Mouse (Mus musculus) ES-E14 (cell line): ENCODE data around the gene Ppp1ca. TPM values are rescaled to one million over a fixed set of nuclear protein-coding genes. Genes with fewer than 3 reads are reported as not detected.

Source experiments
- DNase-seq: peaks from one replicate; pipeline ENCODE4 v3.0.0-alpha.2; 2013; ENCODE audit warnings: low read depth, low spot score
- H3K27ac ChIP-seq: 2 replicates; pipeline ENCODE4 v1.5.1; 2012; ENCODE audit warnings: low read depth, mild to moderate bottlenecking, low read length, moderate library complexity, mixed read lengths; ENCODE audit not compliant: poor library complexity, insufficient read depth, severe bottlenecking
- H3K36me3 ChIP-seq: 2 replicates; pipeline ENCODE4 v1.6.1; 2012; ENCODE audit warnings: mild to moderate bottlenecking, low read length, moderate library complexity, mixed read lengths; ENCODE audit not compliant: control insufficient read depth, poor library complexity, insufficient read depth, severe bottlenecking
- H3K4me1 ChIP-seq, 2 experiments: fragments of 150-350 bp in 1 of 2; sonication (generic) in 1 of 2; 2 replicates each; pipeline ENCODE4 v1.6.1; 2012; ENCODE audit warnings: low read length in 2 of 2, mild to moderate bottlenecking in 1 of 2, mixed read lengths in 1 of 2; ENCODE audit not compliant: control insufficient read depth in 2 of 2, insufficient read depth in 2 of 2, poor library complexity in 1 of 2
- H3K4me3 ChIP-seq, 2 experiments: fragments of 150-350 bp in 1 of 2; sonication (generic) in 1 of 2; 2 replicates each; pipeline ENCODE4 v1.5.1; 2012; ENCODE audit warnings: low read length in 2 of 2, low read depth in 1 of 2, mild to moderate bottlenecking in 1 of 2, mixed read lengths in 1 of 2; ENCODE audit not compliant: insufficient read depth in 1 of 2, poor library complexity in 1 of 2, severe bottlenecking in 1 of 2
- H3K9ac ChIP-seq: 2 replicates; pipeline ENCODE4 v1.6.1; 2012; ENCODE audit warnings: low read depth, mild to moderate bottlenecking, low read length, mixed read lengths; ENCODE audit not compliant: poor library complexity, insufficient read depth, severe bottlenecking
- H3K9me3 ChIP-seq: fragments of 150-350 bp; sonication (generic); 2 replicates; pipeline ENCODE4 v1.6.1; 2012; ENCODE audit warnings: low read depth, mild to moderate bottlenecking, low read length; ENCODE audit not compliant: control insufficient read depth, insufficient read depth
- CHD2 ChIP-seq: IDR thresholded peaks from 2 replicates; pipeline ENCODE4 v1.6.1; 2014; ENCODE audit warnings: mild to moderate bottlenecking, low read depth, low read length, inconsistent platforms
- HCFC1 ChIP-seq: IDR thresholded peaks from 2 replicates; pipeline ENCODE4 v1.6.1; 2012; ENCODE audit warnings: low read length, inconsistent platforms, borderline replicate concordance; ENCODE audit not compliant: insufficient read depth
- MAFK ChIP-seq: IDR thresholded peaks from 2 replicates; pipeline ENCODE4 v1.6.1; 2014; ENCODE audit warnings: mild to moderate bottlenecking, low read depth, low read length, inconsistent platforms; ENCODE audit not compliant: insufficient read depth
- ZC3H11A ChIP-seq: IDR thresholded peaks from 2 replicates; pipeline ENCODE4 v1.6.1; 2012; ENCODE audit warnings: low read depth, mild to moderate bottlenecking, inconsistent platforms, low read length, borderline replicate concordance
- ZNF384 ChIP-seq: IDR thresholded peaks from 2 replicates; pipeline ENCODE4 v1.6.1; 2012; ENCODE audit warnings: low read depth, low read length, inconsistent platforms
- in situ Hi-C, 2 experiments: fragments of 600-800 bp; cut with MboI; formaldehyde crosslinking; loops; one replicate each; pipeline ENCODE4 v1.15.1; 2025; ENCODE audit warnings: low sequenced_read_pairs in 2 of 2, inconsistent platforms in 1 of 2; ENCODE audit not compliant: unreplicated experiment in 2 of 2
- total RNA-seq: library from RNA; depleted of rRNA; stranded (reverse); fragments of 300-350 nt; gene quantifications from 2 replicates; pipeline ENCODE4 v1.2.3, GENCODE M21; 2012

Ppp1ca gene
- total RNA-seq, 1 experiment: 426 TPM

DNA sequence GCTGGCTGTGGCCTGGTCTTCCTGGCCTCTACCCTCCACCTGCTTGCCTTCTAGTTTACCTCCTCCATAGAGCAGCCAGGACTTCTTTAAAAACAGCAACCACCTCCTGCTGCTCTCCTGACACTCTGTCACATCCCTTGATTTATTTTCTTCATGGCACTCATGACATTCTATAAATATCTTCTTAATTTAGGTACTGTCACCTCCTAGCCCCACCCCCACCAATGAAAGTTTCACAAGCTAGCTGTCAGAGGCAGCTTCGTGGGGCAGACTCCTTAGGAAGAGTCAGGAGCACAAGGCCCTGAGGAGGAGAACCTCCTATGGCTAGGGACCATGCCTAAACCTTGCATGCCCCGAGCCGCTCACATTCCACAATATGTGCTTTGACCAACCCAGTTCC lies 4.6 kb upstream of the Ppp1ca start:
- no peaks in the 10 kb centered on the region for H3K36me3 ChIP-seq
- no peaks in the 10 kb centered on the region for H3K9me3 ChIP-seq
- no peak overlapping the region for H3K4me3 ChIP-seq
- DNase-seq: no peak
- H3K27ac ChIP-seq: no peak overlapping the region
- no peak overlapping the region for H3K9ac ChIP-seq
- peaks cover 4 to 19% of the 10 kb centered on the region in 2 experiments; a peak in 3 of 4 replicates for H3K4me1 ChIP-seq
- in situ Hi-C loops: no loop called here
- TF ChIP-seq ZNF384 (no peak), CHD2 (no peak), ZC3H11A (no peak), HCFC1 (no peak), MAFK (no peak)

GRCm38 (mm10) chr19:4189051-4189620 lies 2.7 kb upstream of the Ppp1ca start:
- Histone ChIP-seq H3K9me3 (no peaks in the 10 kb centered on the region), H3K4me1 (peaks cover 6 to 25% of the 10 kb centered on the region in 2 experiments; a peak in 3 of 4 replicates), H3K36me3 (peaks cover 10% of the 10 kb centered on the region), H3K4me3 (no peak overlapping the region), H3K9ac (no peak overlapping the region), H3K27ac (no peak overlapping the region)
- in situ Hi-C loops: no loop called here
- DNase-seq: no peak
- TF ChIP-seq ZC3H11A (no peak), ZNF384 (no peak), MAFK (no peak), HCFC1 (no peak), CHD2 (no peak)

- peak within 1 kb of the TSS; percentile 97 for H3K9ac ChIP-seq
- H3K4me3 ChIP-seq: peak within 1 kb of the TSS; percentile 93 to 97
- H3K36me3 ChIP-seq: peaks cover 28% of the 10 kb centered on the region
- peaks cover 2 to 17% of the 10 kb centered on the region in 2 experiments; a peak in 3 of 4 replicates for H3K4me1 ChIP-seq
- H3K9me3 ChIP-seq: no peaks in the 10 kb centered on the region
- no peak for DNase-seq
- in situ Hi-C loops: no loop called here
- TF ChIP-seq ZNF384: no peak
- TF ChIP-seq CHD2: no peak
- no peak for TF ChIP-seq MAFK
- no peak for TF ChIP-seq HCFC1
- no peak for TF ChIP-seq ZC3H11A
- H3K27ac ChIP-seq: peak within 1 kb of the TSS; percentile 83
These were observed 982 bp upstream of the Ppp1ca start, which contains the start of gene Tbc1d10c for GRCm38 (mm10) chr19:4190831-4191334. Tbc1d10c (minus strand) TSS chr19:4191284.

DNA sequence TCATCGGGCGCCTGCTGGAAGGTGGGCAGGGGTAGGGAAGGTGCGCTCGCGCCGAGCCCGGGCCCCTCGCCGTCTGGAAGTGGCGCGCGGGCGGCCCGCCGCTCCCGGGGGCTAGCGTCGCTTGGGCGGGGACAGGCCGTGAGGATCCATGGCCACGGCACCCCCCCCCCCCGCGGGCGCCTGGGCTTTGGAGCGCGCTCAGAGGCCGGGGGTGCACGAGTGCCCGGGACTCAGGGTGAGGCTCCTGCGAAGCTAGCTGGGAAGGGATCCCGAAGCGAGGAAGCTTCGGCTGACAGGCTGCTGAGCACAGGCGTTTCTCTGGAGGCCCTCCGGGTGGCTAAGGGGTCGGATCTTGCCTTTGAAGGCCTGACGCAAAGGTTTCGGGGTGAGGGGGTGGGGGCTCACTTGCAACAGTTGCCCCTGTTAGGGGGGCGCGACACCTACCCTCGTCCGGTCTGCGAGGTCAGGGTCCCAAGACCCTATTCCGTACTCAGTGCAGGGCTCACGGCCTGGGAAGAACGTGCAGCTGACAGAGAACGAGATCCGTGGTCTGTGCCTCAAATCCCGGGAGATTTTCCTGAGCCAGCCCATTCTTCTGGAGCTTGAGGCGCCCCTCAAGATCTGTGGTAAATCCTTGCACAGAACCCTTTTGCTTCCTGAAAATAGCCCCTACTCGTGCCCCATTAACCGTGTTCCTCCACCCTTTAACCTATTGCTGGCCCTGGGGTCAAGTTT lies 553 bp downstream of the Ppp1ca start:
- Histone ChIP-seq H3K9me3 (no peaks in the 10 kb centered on the region), H3K36me3 (peaks cover 43% of the 10 kb centered on the region), H3K27ac (peak overlapping the region; percentile 83), H3K4me1 (peaks cover 2 to 18% of the 10 kb centered on the region in 2 experiments; a peak in 3 of 4 replicates), H3K4me3 (peak overlapping the region; percentile 93 to 97), H3K9ac (peak overlapping the region; percentile 97)
- TF ChIP-seq CHD2 (peak; percentile 51; the same call in 1 of the 2 replicates), ZNF384 (no peak)
- in situ Hi-C loops: no loop called here
- DNase-seq: no peak
